Mouse (Mus musculus) heart, postnatal 0 days (tissue): ENCODE results near the gene Rhbg. TPM values are rescaled to one million over a fixed set of nuclear protein-coding genes. Genes with fewer than 3 reads are reported as not detected.

Experiments used
- ATAC-seq: fragments of 200-750 bp; cut with Nextera tagmentation; 2 replicates; pipeline ENCODE4 v1.8.0; 2017; ENCODE audit warnings: low read depth, moderate number of reproducible peaks, moderate library complexity; ENCODE audit not compliant: insufficient read depth
- DNase-seq: peaks from one replicate; pipeline ENCODE4 v3.0.0-alpha.2; 2016; ENCODE audit warnings: low spot score
- H3K27ac ChIP-seq: fragments of 300-500 bp; sonication (generic); 2 replicates; pipeline ENCODE4 v1.5.1; 2014; ENCODE audit warnings: low read depth, mild to moderate bottlenecking
- H3K27me3 ChIP-seq: fragments of 300-500 bp; sonication (generic); 2 replicates; pipeline ENCODE4 v1.6.1; 2014; ENCODE audit warnings: low read length, mixed read lengths; ENCODE audit not compliant: control insufficient read depth, insufficient read depth
- H3K36me3 ChIP-seq: fragments of 300-500 bp; sonication (generic); replicated peaks from 2 replicates; pipeline ENCODE4 v1.6.1; 2014; ENCODE audit warnings: low read length, mixed read lengths; ENCODE audit not compliant: control insufficient read depth, insufficient read depth
- H3K4me1 ChIP-seq: fragments of 300-500 bp; sonication (generic); 2 replicates; pipeline ENCODE4 v1.6.1; 2014; ENCODE audit warnings: antibody characterized with exemption; ENCODE audit not compliant: control insufficient read depth, insufficient read depth
- H3K4me2 ChIP-seq: fragments of 300-500 bp; sonication (generic); 2 replicates; pipeline ENCODE4 v1.6.1; 2014; ENCODE audit warnings: low read depth, mild to moderate bottlenecking, low read length, moderate library complexity
- H3K4me3 ChIP-seq: fragments of 300-500 bp; sonication (generic); 2 replicates; pipeline ENCODE4 v1.5.1; 2014; ENCODE audit warnings: low read depth, low read length
- H3K9ac ChIP-seq: fragments of 300-500 bp; sonication (generic); replicated peaks from 2 replicates; pipeline ENCODE4 v1.6.1; 2014; ENCODE audit warnings: low read depth, low read length, mixed read lengths
- H3K9me3 ChIP-seq: fragments of 300-500 bp; sonication (generic); replicated peaks from 2 replicates; pipeline ENCODE4 v1.6.1; 2016; ENCODE audit warnings: low read length; ENCODE audit not compliant: control insufficient read depth
- CTCF ChIP-seq: IDR thresholded peaks from 2 replicates; pipeline ENCODE4 v1.5.1; 2016; ENCODE audit warnings: antibody characterized with exemption, control low read depth, low read depth
- EP300 ChIP-seq: IDR thresholded peaks from 2 replicates; pipeline ENCODE4 v1.6.1; 2016; ENCODE audit warnings: antibody characterized with exemption, low read depth
- WGBS: fragments of 180-500 bp; shearing (Covaris S2); extraction: QIAGEN DNeasy Blood & Tissue Kit; methylation state at CpG from one replicate; pipeline ENCODE4 v1.1.7; 2014; 5-methylcytosine and 5-hydroxymethylcytosine counted together
- polyA plus RNA-seq: library from polyadenylated mRNA; unstranded; fragments of >200 nt; fragmentation: Nextera tagmentation; extraction: Ambion mirVana; gene quantifications from 2 replicates; pipeline ENCODE4 v1.2.1, GENCODE M21; 2015
- total RNA-seq: library from RNA; depleted of rRNA; stranded (reverse); fragments of >200 nt; gene quantifications from 2 replicates; pipeline ENCODE4 v1.2.3, GENCODE M21; 2014; ENCODE audit warnings: low replicate concordance

Rhbg gene
- total and polyA plus RNA-seq, 2 experiments from 2014 or later, result not detected

DNA sequence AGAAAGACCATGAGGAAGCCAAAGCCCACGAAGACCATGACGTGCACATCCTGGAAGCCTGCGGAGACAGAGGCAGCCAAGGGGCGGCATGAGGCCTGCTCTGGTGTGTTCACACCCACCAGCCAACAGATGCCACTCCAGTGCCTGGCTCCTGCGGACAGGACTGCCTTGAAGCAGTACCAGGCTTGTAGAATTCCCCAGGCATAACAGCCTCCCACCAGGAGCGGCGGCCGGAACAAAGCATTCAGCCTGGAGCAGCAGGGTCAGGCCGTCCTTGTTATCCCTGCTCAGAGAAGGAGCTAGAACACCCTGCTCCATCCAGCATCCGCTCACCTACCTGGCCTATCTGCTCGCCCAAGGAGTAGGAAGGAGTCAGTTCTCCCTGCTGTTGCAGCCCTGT, 6.1 kb downstream of the Rhbg start:
- ATAC-seq (no peak), DNase-seq (no peak)
- H3K36me3 ChIP-seq, result no peaks in the 10 kb centered on the region
- H3K9ac ChIP-seq, result no peak overlapping the region
- no peaks in the 10 kb centered on the region for H3K9me3 ChIP-seq
- H3K4me2 ChIP-seq, result no peak overlapping the region
- no peaks in the 10 kb centered on the region for H3K4me1 ChIP-seq
- H3K4me3 ChIP-seq, result no peak overlapping the region
- no peak overlapping the region for H3K27ac ChIP-seq
- WGBS, result 73% methylated on average over 11 of the region's 11 CpGs
- TF ChIP-seq EP300, result no peak
- no peak for TF ChIP-seq CTCF
- H3K27me3 ChIP-seq, result peaks cover 37% of the 10 kb centered on the region

- Histone ChIP-seq H3K27ac (no peak overlapping the region), H3K27me3 (peaks cover 38% of the 10 kb centered on the region), H3K4me1 (no peaks in the 10 kb centered on the region), H3K4me3 (no peak overlapping the region), H3K9me3 (no peaks in the 10 kb centered on the region), H3K4me2 (no peak overlapping the region), H3K36me3 (no peaks in the 10 kb centered on the region), H3K9ac (no peak overlapping the region)
- ATAC-seq, result no peak
- WGBS, result 68% methylated on average over 9 of the region's 9 CpGs
- no peak for DNase-seq
- no peak for TF ChIP-seq CTCF
- no peak for TF ChIP-seq EP300
Measured at GRCm38 (mm10) chr3:88247666-88248065, 6.8 kb downstream of the Rhbg start.

DNA sequence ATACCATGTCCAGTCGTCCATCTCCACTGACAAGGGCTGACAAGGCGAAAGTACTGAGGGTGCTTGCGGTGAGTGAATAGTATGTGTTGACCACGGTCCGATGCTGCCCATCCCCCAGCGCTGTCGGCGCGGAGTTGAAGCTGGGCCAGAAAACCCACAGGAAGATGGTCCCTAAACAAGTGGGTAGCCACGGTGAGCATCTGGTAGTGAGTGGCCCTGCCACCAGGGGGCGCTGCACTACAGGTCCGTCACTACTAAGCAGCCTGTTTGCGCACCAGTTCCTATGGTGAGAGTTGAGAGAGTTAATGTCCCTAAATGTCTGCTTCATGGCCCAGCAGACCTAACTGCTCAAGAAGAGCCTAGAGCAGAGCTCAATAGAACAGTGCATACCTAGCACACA, 8.7 kb downstream of the Rhbg start:
- TF ChIP-seq CTCF, result peak; percentile 77
- no peak for TF ChIP-seq EP300
- H3K4me2 ChIP-seq, result no peak overlapping the region
- H3K27ac ChIP-seq, result no peak overlapping the region
- no peaks in the 10 kb centered on the region for H3K4me1 ChIP-seq
- H3K36me3 ChIP-seq, result no peaks in the 10 kb centered on the region
- peaks cover 52% of the 10 kb centered on the region for H3K27me3 ChIP-seq
- H3K9ac ChIP-seq, result no peak overlapping the region
- no peak overlapping the region for H3K4me3 ChIP-seq
- peak; percentile 64 for DNase-seq
- no peak; the same call in 1 of the 2 replicates for ATAC-seq
- H3K9me3 ChIP-seq, result no peaks in the 10 kb centered on the region
- 22% methylated on average over 13 of the region's 13 CpGs for WGBS

GRCm38 (mm10) chr3:88244071-88244470, 10.4 kb downstream of the Rhbg start:
- TF ChIP-seq CTCF, result peak; percentile 63
- TF ChIP-seq EP300, result no peak

DNA sequence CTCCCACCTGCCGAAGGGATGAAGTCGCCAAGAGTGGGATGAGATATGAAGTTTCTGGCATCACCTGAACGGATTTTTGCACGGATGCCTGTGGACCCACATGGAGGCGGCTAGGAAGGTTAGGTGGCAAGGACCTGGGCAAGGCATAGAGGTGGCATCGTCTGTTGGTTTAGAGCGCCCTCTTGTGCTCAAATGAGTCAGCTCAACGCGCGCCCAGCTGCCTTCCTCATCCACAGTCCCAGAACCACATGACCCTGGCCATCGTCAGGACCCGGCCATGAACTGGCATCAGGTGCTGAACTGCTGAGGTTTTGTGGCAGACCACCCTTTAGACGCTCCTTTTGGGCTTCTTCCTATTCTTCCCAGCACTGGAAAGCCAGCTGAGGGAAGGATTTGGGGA, 12.0 kb downstream of the Rhbg start:
- ATAC-seq (peak; percentile 77), DNase-seq (peak; percentile 68)
- Histone ChIP-seq H3K4me1 (no peaks in the 10 kb centered on the region), H3K9me3 (no peaks in the 10 kb centered on the region), H3K4me3 (no peak overlapping the region), H3K36me3 (no peaks in the 10 kb centered on the region), H3K9ac (no peak overlapping the region), H3K27ac (no peak overlapping the region), H3K27me3 (peaks cover 85% of the 10 kb centered on the region), H3K4me2 (no peak overlapping the region)
- TF ChIP-seq EP300 (no peak), CTCF (peak; percentile 81)
- 4% methylated on average over 13 of the region's 13 CpGs for WGBS

More at GRCm38 (mm10) chr3:88244071-88244470, 10.4 kb downstream of the Rhbg start:
- Histone ChIP-seq H3K27me3 (peaks cover 70% of the 10 kb centered on the region), H3K9ac (no peak overlapping the region), H3K27ac (no peak overlapping the region), H3K9me3 (no peaks in the 10 kb centered on the region), H3K36me3 (no peaks in the 10 kb centered on the region), H3K4me3 (no peak overlapping the region), H3K4me1 (no peaks in the 10 kb centered on the region), H3K4me2 (no peak overlapping the region)
- 4% methylated on average over 2 of the region's 2 CpGs for WGBS
- DNase-seq (peak; percentile 21), ATAC-seq (no peak)

GRCm38 (mm10) chr3:88241045-88241786, 13.3 kb downstream of the Rhbg start:
- no peaks in the 10 kb centered on the region for H3K9me3 ChIP-seq

More at GRCm38 (mm10) chr3:88241045-88241786, 13.3 kb downstream of the Rhbg start:
- Histone ChIP-seq H3K4me1 (no peaks in the 10 kb centered on the region), H3K4me2 (no peak overlapping the region), H3K4me3 (no peak overlapping the region), H3K36me3 (no peaks in the 10 kb centered on the region), H3K9ac (no peak overlapping the region), H3K27me3 (peaks cover 97% of the 10 kb centered on the region), H3K27ac (no peak overlapping the region)
- DNase-seq (no peak), ATAC-seq (no peak)
- TF ChIP-seq EP300 (no peak), CTCF (no peak)
- WGBS, result 4% methylated on average over 46 of the region's 48 CpGs
